Mouse (Mus musculus) neural tube, embryonic 15.5 days (tissue): ENCODE results near the gene Hoxb6. TPM values are rescaled to one million over a fixed set of nuclear protein-coding genes. Genes with fewer than 3 reads are reported as not detected.

Experiments used
- ATAC-seq: fragments of 200-750 bp; cut with Nextera tagmentation; 2 replicates; pipeline ENCODE4 v1.8.0; 2017; ENCODE audit warnings: mild to moderate bottlenecking, moderate TSS enrichment, moderate library complexity; ENCODE audit not compliant: low FRiP score
- H3K27ac ChIP-seq: fragments of 300-500 bp; sonication (generic); replicated peaks from 2 replicates; pipeline ENCODE4 v1.5.1; 2015; ENCODE audit warnings: mild to moderate bottlenecking, inconsistent platforms
- H3K27me3 ChIP-seq: fragments of 300-500 bp; sonication (generic); replicated peaks from 2 replicates; pipeline ENCODE4 v1.6.1; 2015; ENCODE audit warnings: inconsistent platforms
- H3K36me3 ChIP-seq: fragments of 300-500 bp; sonication (generic); 2 replicates; pipeline ENCODE4 v1.6.1; 2015; ENCODE audit warnings: inconsistent platforms
- H3K4me1 ChIP-seq: fragments of 300-500 bp; sonication (generic); 2 replicates; pipeline ENCODE4 v1.6.1; 2015; ENCODE audit warnings: inconsistent platforms
- H3K4me2 ChIP-seq: fragments of 300-500 bp; sonication (generic); 2 replicates; pipeline ENCODE4 v1.6.1; 2015; ENCODE audit warnings: inconsistent platforms, mild to moderate bottlenecking, moderate library complexity
- H3K4me3 ChIP-seq: fragments of 300-500 bp; sonication (generic); replicated peaks from 2 replicates; pipeline ENCODE4 v1.5.1; 2015; ENCODE audit warnings: mild to moderate bottlenecking, inconsistent platforms
- H3K9ac ChIP-seq: fragments of 300-500 bp; sonication (generic); replicated peaks from 2 replicates; pipeline ENCODE4 v1.6.1; 2015; ENCODE audit warnings: mild to moderate bottlenecking, inconsistent platforms
- H3K9me3 ChIP-seq: fragments of 300-500 bp; sonication (generic); replicated peaks from 2 replicates; pipeline ENCODE4 v1.6.1; 2016; ENCODE audit warnings: inconsistent platforms
- WGBS: fragments of 180-500 bp; shearing (Covaris S2); methylation state at CpG from one replicate; pipeline ENCODE4 v1.1.7; 2015; ENCODE audit warnings: mixed read lengths; 5-methylcytosine and 5-hydroxymethylcytosine counted together
- polyA plus RNA-seq: library from polyadenylated mRNA; unstranded; fragments of >200 nt; fragmentation: Nextera tagmentation; extraction: Ambion mirVana; gene quantifications from 2 replicates; pipeline ENCODE4 v1.2.1, GENCODE M21; 2015

Gene Hoxb6
- polyA plus RNA-seq, 1 experiment from 2014 or later = 135 TPM

DNA sequence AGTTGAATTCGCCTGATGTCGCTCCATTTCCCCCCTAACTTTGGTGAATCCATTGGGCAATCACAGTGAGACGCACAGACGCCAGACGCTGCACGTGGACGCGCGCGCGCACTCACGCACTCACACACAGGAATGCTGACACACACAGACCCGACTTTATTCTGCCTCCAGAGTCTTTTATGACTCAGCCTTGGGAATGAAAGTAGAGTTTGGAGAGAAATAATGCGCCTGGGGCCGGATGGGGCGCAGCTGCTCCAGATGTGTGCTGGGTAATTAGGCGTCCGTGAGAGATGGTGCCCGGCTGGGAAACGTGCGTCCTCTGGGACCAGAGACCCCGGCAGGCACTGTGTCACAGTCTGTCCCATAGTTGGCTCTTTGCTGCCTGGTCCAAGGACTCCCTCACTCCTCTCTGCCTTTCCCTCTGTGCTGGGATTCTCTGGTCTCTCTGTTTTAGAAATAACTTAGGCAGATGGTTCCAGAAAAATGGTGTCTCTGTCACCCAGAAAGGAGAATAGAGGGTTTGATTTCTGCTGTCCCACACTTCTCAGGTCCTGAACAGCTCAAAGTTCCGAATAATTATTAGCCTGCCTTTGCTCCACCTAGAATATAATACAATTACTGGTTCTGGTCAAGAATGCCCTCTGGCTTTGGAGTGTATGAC, 31.8 kb upstream of the Hoxb6 start:
- H3K27ac ChIP-seq = peak overlapping the region; percentile 74
- ATAC-seq = peak; percentile 40; the same call in 1 of the 2 replicates
- H3K9me3 ChIP-seq = no peaks in the 10 kb centered on the region
- H3K9ac ChIP-seq = no peak overlapping the region
- no peak overlapping the region for H3K4me3 ChIP-seq
- H3K4me2 ChIP-seq = peak overlapping the region; percentile 43
- peaks cover 18% of the 10 kb centered on the region; the same call in 1 of the 2 replicates for H3K27me3 ChIP-seq
- H3K4me1 ChIP-seq = peaks cover 74% of the 10 kb centered on the region
- 3% methylated on average over 23 of the region's 23 CpGs for whole genome bisulfite sequencing
- H3K36me3 ChIP-seq = no peaks in the 10 kb centered on the region

DNA sequence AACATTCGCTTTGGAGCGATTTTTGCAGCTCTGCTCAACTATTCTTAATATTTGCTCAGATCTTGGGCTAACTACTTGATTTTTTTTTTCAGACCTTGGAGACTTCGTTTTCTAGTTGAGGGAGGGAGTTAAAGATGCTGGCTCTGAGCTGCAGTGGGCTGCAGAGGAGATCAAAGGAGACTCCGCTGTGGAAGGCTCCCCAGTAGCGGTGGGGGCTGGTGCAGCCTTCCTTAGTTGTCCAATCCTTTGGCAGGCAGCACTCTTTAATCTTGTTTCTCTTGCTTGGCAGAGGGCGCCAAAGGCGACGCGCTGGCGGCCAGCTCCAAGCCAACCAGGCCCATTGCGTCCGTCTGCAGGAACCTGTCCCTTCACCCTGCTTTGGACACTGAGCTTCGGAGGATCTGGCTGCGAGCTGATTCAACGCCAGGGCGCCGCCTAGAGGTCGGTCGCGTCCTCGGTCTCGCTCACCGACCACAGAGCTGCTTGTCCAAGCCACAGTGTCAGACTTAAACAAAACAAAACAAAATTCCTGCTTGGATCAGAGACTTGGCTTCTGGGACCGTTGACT, 30.9 kb upstream of the Hoxb6 start:
- H3K4me1 ChIP-seq = peaks cover 72% of the 10 kb centered on the region
- H3K9me3 ChIP-seq = no peaks in the 10 kb centered on the region
- H3K27me3 ChIP-seq = peaks cover 15% of the 10 kb centered on the region; the same call in 1 of the 2 replicates
- 0 out of 2 replicates have a peak overlapping the region, but pooled peaks have one; percentile 9 for H3K4me3 ChIP-seq
- H3K4me2 ChIP-seq = peak overlapping the region; percentile 46
- peak overlapping the region; percentile 74 for H3K27ac ChIP-seq
- no peak overlapping the region for H3K9ac ChIP-seq
- ATAC-seq = peak; percentile 40
- H3K36me3 ChIP-seq = no peaks in the 10 kb centered on the region
- 4% methylated on average over 24 of the region's 24 CpGs for WGBS

DNA sequence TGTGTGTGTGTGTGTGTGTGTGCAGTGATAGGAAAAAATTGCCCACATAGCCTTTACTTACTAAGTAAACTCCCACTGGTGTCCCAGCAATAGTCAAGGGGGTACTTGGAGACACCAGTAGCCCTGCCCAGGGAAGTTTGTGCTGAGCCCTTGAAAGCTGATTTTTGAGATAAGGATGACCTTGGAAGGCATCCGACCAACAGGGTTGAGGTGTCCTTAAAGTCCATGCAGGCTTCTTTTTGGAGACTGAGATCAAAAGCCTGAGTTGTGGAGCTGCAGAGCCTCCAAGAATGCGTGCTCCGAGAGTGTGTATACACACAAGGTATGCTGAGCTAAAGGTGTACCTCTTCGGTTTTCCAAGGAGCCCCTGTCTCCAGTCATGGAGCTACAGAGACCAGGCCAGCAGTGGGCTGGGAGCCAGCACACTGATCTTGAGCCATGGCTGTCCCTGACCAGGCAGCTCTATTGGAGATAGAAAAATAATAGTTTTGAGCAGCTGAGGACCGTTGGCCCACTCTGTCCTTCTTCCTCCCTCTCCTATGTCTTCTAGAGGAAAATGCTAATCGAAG, 29.9 kb upstream of the Hoxb6 start:
- Histone ChIP-seq H3K9ac (no peak overlapping the region), H3K4me2 (no peak overlapping the region), H3K27ac (no peak overlapping the region), H3K4me3 (no peak overlapping the region), H3K4me1 (peaks cover 78% of the 10 kb centered on the region), H3K36me3 (no peaks in the 10 kb centered on the region), H3K9me3 (no peaks in the 10 kb centered on the region), H3K27me3 (peaks cover 15% of the 10 kb centered on the region; the same call in 1 of the 2 replicates)
- no peak for ATAC-seq
- WGBS = 28% methylated on average over 6 of the region's 6 CpGs

DNA sequence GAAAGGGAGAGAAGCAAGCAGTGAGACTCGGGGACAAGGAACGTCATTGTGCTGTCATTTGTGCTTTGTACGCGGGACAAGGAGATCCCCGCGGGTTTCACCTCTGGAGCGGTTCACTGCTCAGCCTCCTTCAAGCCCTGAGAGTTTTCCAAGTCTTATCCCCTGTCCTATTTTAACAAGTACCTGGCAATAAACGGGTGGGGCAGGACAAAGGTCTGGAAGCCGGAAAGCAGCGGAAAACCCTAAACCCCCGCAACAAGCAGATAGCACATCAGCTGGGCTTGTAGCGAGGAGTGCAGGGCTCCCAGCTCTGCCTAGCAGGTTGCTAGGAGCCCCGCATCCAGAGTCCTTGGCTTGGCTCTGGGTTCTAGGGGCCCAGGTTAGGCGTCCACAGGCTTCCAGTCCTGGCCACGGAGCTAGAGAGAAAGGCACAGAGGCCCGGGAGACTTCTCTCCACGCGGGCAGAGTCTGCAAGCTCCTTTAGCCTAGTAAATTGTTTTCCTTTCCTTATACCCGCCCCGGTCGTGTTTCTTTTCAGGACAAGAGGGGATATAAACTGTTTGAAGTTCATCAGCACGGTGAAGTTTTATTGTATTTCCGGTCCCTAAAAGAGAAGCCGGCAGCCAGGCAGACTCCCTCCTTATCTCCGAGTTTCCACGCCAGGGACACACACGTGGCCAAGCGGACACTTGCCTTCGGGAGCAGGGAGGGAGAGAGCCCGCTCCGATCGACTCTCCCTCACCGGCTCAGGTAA, 28.5 kb upstream of the Hoxb6 start:
- Histone ChIP-seq H3K9ac (no peak overlapping the region), H3K4me3 (no peak overlapping the region)

DNA sequence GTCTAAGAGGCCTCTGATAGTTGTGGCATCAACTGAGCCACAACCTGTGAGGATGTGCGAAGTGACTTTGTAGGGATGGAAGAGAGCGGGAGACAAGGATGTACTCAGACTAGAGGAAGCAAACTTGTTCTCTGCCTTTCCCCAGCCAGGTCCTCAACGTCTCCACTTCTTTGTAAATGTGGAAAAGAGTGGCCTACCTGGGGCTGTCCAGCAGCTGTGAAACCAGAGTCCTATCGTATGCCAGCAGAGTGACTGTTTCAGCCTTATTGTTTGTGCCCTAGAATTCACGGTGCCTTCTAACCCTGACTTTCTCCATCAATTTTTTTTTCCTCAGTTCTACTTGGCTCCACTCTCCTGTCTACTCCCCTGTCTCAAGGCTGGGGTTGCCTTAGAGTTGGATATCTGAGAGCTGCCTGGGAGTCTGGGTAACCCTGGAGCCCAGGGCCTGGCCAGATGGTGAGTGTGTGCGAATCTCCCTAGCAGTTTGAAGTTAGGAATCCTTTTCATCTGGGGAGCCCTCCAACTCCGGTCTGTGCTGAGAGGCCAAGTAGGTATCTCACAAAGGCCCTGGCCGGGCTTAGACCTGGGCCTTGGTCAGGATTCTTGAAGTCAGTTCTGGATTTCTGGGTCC, 27.8 kb upstream of the Hoxb6 start:
- Histone ChIP-seq H3K4me1 (peaks cover 72% of the 10 kb centered on the region), H3K4me3 (no peak overlapping the region), H3K9me3 (no peaks in the 10 kb centered on the region), H3K27ac (peak overlapping the region; percentile 37; the same call in 1 of the 2 replicates), H3K36me3 (no peaks in the 10 kb centered on the region), H3K9ac (no peak overlapping the region), H3K27me3 (peaks cover 10% of the 10 kb centered on the region; the same call in 1 of the 2 replicates), H3K4me2 (peak overlapping the region; percentile 35)
- WGBS = 38% methylated on average over 8 of the region's 8 CpGs
- no peak for ATAC-seq

More for the DNA sequence above, 28.5 kb upstream of the Hoxb6 start:
- peaks cover 72% of the 10 kb centered on the region for H3K4me1 ChIP-seq
- H3K27ac ChIP-seq = peak overlapping the region; percentile 37; the same call in 1 of the 2 replicates
- ATAC-seq = no peak
- peaks cover 10% of the 10 kb centered on the region; the same call in 1 of the 2 replicates for H3K27me3 ChIP-seq
- peak overlapping the region; percentile 35 for H3K4me2 ChIP-seq
- WGBS = 14% methylated on average over 33 of the region's 33 CpGs
- no peaks in the 10 kb centered on the region for H3K9me3 ChIP-seq
- no peaks in the 10 kb centered on the region for H3K36me3 ChIP-seq

DNA sequence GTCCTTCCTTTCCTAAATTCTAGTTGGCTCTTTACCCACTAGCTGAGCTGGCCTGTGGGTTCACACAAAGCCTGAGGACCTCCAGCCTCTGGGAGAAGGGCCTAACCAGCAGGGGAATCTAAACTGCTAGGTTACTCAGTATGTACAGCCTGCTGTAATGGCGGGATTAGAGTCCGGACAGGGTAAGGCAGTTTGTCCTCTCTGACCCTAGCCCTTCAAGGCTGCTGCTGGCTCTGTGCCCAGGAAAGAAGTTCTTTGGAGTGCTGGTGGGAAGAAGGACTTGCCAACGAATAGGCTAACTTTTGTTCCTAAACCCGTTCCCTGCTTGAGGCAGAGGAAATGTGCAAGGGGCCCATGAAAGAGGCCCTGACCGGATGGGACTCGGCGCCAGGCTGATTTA, 26.3 kb upstream of the Hoxb6 start:
- Histone ChIP-seq H3K27me3 (peaks cover 10% of the 10 kb centered on the region; the same call in 1 of the 2 replicates), H3K9ac (no peak overlapping the region), H3K36me3 (no peaks in the 10 kb centered on the region), H3K9me3 (no peaks in the 10 kb centered on the region), H3K4me2 (peak overlapping the region; percentile 20; the same call in 1 of the 2 replicates), H3K4me3 (no peak overlapping the region), H3K27ac (peak overlapping the region; percentile 38), H3K4me1 (peaks cover 74% of the 10 kb centered on the region)
- ATAC-seq = peak; percentile 33; the same call in 1 of the 2 replicates
- WGBS = 6% methylated on average over 7 of the region's 7 CpGs

DNA sequence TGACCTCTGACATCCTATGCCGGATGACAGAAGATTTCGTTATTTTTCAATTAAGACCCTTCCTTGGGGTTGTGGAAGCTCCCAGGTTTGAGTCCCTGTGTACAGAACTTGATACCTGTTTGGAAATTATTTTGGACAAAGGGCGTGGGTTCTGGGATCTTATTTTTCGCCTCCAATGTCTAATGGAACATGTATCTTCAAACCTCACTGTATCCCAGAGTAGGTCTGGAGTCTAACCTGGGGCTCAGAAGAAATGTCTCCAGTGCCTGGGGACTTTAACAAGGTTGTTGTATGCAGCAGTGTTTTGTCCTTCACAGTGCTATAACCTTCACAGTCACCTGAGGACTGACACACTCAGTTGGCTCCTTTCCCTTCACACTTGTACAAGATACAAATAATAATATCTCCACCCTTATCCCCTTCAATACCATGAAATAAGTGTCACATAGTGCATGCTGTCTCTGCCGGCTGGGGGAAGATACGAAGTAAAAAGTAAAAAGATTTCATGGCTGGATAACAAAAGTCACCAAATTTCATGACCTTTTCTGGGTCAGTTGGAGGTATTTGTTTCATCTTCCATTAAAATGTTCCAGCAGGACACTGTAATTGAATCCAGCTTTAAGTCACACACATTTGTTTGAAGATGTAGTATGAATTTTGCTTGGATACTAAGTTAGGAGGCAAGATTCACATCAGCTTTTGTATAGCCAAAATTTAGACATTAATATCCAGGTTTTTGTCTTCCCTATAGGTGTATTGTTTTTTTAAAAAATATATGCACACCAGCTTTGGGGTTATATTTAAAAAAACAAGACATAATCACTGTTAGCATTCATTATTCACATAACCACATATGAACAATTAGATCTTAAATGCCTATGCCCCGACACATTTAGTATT, 25.0 kb upstream of the Hoxb6 start:
- Histone ChIP-seq H3K27ac (no peak overlapping the region; the same call in 1 of the 2 replicates), H3K9me3 (no peaks in the 10 kb centered on the region), H3K4me1 (peaks cover 76% of the 10 kb centered on the region), H3K9ac (no peak overlapping the region), H3K36me3 (no peaks in the 10 kb centered on the region), H3K4me2 (no peak overlapping the region), H3K27me3 (peaks cover 8% of the 10 kb centered on the region; the same call in 1 of the 2 replicates), H3K4me3 (no peak overlapping the region)
- ATAC-seq = no peak
- WGBS = 49% methylated on average over 7 of the region's 7 CpGs

DNA sequence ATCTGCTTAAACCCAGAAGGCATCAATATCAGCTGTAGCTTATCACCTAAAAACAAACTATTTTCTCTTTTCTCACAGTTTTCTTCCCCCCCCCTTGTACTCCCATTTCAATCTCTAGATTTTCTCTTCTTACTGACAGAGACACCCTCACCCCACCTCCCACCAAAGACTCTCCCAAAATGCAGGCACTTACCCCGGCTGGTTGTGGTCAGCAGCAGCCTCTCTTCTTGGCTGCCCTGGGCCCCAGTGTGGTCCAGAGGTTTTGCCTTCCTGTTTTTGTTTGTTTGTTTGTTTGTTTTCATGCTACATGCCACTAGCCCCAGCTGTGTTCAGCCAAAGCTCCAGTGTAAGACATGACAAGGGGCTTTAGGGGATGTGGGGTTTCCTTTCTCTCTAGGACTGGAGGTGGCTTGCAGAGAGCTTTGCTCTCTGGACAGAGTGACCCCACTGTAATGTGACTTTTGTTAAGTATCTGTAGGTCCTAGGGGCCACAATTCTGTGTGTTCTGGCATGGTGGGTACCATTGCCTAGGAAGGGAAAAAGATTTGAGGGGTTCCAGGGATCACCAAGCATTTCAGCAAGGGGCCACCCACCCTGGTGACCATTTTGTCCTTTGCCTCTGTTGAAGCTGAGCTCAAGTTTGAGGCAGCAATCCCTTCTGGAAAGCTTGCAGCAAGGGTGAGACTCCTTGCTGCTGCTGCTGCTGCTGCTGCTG, 24.1 kb upstream of the Hoxb6 start:
- no peaks in the 10 kb centered on the region for H3K36me3 ChIP-seq
- ATAC-seq = no peak
- no peaks in the 10 kb centered on the region for H3K9me3 ChIP-seq
- peak overlapping the region; percentile 87; the same call in 1 of the 2 replicates for H3K4me2 ChIP-seq
- WGBS = 42% methylated on average over 1 of the region's 1 CpGs
- no peak overlapping the region; the same call in 1 of the 2 replicates for H3K9ac ChIP-seq
- no peak overlapping the region for H3K4me3 ChIP-seq
- 0 out of 2 replicates have a peak, but pooled peaks cover 2% of the 10 kb centered on the region for H3K27me3 ChIP-seq
- peaks cover 76% of the 10 kb centered on the region for H3K4me1 ChIP-seq
- H3K27ac ChIP-seq = 0 out of 2 replicates have a peak overlapping the region, but pooled peaks have one; percentile 99

DNA sequence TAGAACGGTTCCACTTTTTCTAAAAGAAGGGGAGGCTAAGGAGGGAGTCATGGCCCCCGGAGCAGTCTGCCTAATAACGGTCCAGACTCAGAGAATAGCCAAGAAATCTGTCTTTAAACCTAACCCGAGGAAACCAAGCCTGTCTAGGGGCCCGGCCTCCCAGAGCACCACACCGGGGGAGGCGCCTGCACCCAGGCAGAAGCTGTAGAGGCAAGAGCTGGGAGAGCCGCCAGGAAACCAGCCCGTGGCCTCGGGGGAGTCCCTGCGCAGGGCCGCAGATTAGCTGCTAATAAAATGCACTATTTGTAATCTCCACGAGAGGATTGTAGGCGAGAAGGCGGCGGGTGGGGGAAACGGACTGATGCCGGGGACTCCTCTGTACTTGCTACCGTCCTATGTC, 22.4 kb upstream of the Hoxb6 start:
- Histone ChIP-seq H3K4me3 (peak overlapping the region; percentile 59), H3K4me2 (peak overlapping the region; percentile 87), H3K27ac (peak overlapping the region; percentile 99), H3K4me1 (peaks cover 79% of the 10 kb centered on the region), H3K36me3 (no peaks in the 10 kb centered on the region), H3K9me3 (no peaks in the 10 kb centered on the region), H3K27me3 (no peaks in the 10 kb centered on the region), H3K9ac (peak overlapping the region; percentile 96)
- ATAC-seq = no peak
- 1% methylated on average over 19 of the region's 19 CpGs for WGBS
